Mouse (Mus musculus): ENCODE data around the gene Pxn. TPM values are rescaled to one million over a fixed set of nuclear protein-coding genes. Genes with fewer than 3 reads are reported as not detected.

The Pxn gene
- polyA plus RNA-seq, 1 experiment from 2014 or later: 19.3 TPM

DNA sequence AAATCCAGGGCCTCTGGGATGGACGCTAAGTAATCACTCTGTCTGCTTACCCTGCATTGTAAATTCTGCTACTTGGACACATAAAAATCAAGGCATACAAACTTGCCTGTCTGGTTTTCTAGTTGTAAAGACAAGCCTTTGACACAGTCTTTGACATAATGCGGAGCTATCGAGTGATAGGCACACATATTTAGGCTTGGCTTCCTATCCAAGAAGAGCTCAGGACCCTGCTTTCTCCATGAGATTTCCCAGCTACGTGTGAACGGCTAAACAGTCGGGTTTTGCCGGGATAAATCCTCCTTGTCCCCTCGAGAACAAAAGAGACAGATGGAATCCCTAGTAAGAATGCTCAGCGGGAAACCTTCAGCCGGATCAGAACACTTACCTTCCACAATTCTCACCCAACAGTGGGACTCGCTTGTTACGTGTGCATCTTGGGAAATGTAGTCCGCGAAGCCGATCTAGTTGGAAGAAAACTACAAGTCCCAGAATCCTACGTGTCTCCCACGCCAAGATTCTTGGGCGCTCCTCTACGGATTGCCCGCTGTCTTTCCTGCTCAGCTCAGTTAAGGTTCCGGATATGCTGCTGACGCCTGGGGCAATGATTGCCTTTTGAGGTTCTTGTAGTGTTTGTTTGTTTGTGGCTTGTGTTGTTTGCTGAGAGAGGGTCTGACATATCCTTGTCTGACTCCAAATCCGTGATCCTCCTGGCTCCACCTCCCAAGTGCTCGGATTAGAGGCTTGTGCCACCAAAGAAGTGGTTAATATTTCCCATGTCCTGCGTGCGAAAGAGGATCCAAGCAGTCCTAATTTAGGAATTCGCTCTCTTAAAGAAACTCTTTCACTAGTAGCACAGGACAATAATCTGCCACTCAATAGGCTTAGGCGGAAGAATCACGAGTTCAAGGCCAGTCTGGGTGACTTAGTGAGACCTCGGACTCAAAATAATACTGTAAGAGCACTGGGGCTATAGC, 22.2 kb upstream of the Pxn start, which contains the start of gene Sirt4:
Gene Sirt4, minus strand, starts transcription at position 779 of the 974 bp plus-strand sequence.
- no peaks in the 10 kb centered on the region for H3K36me3 ChIP-seq (ENCODE audit: control insufficient read depth, insufficient read depth, low read length)
- 8% methylated on average over 30 of the region's 30 CpGs for WGBS
- peak within 1 kb of the TSS; percentile 57 for H3K4me3 ChIP-seq (ENCODE audit: low read depth, low read length)
- ATAC-seq (replicated peaks; ENCODE audit: low FRiP score, low TSS enrichment, low read depth): peak; percentile 76
- no peaks in the 10 kb centered on the region for H3K27me3 ChIP-seq (replicated peaks; ENCODE audit: control insufficient read depth, insufficient read depth, low read length)
- DNase-seq (ENCODE audit: low spot score): peak; percentile 83
- no peaks in the 10 kb centered on the region for H3K9me3 ChIP-seq (ENCODE audit: control insufficient read depth, low read length)
- peak within 1 kb of the TSS; percentile 70 for H3K4me2 ChIP-seq (ENCODE audit: low read length)
- peak within 1 kb of the TSS; percentile 65 for H3K27ac ChIP-seq (ENCODE audit: low read depth)
- peak within 1 kb of the TSS; percentile 58 for H3K9ac ChIP-seq (ENCODE audit: low read length)
- H3K4me1 ChIP-seq (replicated peaks; ENCODE audit: control insufficient read depth, insufficient read depth, low read length): peaks cover 7% of the 10 kb centered on the region

DNA sequence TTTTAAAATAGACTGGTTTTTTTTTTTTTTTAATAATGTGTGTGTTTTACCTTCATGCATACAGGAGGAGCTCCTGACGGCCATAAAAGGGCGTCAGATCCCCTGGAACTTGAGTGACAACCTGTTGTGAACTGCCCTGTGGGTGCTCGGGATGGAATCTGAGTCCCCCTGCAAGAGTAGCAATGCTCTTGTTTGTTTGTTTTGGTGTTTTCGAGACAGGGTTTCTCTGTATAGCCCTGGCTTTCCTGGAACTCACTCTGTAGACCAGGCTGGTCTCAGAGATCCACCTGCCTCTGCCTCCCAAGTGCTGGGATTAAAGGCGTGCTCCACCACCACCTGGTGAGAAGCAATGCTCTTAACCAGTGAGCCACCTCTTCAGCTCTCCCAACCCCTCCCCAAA, 21.5 kb upstream of the Pxn start:
- 73% methylated on average over 5 of the region's 5 CpGs for WGBS

DNA sequence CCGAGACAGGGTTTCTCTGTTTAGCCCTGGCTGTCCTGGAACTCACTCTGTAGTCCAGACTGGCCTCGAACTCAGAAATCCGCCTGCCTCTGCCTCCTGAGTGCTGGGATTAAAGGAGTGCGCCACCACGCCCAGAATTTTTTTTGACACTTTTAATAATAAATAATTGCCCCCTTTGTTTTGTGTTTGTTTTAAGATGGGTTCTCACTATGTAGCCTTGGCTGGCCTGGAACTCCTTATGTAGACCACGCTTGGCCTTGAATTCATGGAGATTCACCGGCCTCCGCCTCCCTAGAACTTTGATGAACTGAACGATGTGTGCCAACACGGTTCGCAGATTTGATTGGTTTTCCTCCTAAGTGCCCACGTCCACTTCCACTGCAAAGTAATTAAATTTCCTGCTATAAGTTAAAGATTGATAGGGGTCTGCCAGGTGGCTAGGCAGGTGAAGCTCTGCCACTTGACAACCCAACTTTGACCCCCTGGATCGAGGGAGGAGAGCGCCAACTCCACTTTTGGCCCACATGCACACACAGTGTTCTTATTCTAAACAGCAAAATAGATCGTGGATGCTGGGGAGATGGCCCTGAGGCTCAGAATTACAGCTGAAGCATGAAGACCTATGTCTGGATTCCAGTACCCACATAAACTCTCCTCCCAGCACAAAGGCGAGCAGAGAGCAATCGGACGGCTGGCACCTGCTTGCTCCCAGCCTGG, 20.8 kb upstream of the Pxn start:
- Histone ChIP-seq H3K36me3 (ENCODE audit: control insufficient read depth, insufficient read depth, low read length) (no peaks in the 10 kb centered on the region), H3K4me1 (replicated peaks; ENCODE audit: control insufficient read depth, insufficient read depth, low read length) (peaks cover 7% of the 10 kb centered on the region), H3K9ac (ENCODE audit: low read length) (no peak overlapping the region), H3K27me3 (replicated peaks; ENCODE audit: control insufficient read depth, insufficient read depth, low read length) (no peaks in the 10 kb centered on the region), H3K4me2 (ENCODE audit: low read length) (no peak overlapping the region), H3K27ac (ENCODE audit: low read depth) (no peak overlapping the region), H3K9me3 (ENCODE audit: control insufficient read depth, low read length) (no peaks in the 10 kb centered on the region), H3K4me3 (ENCODE audit: low read depth, low read length) (no peak overlapping the region)
- no peak for ATAC-seq (replicated peaks; ENCODE audit: low FRiP score, low TSS enrichment, low read depth)
- DNase-seq (ENCODE audit: low spot score): no peak
- WGBS: 82% methylated on average over 18 of the region's 18 CpGs

More for the DNA sequence above, 21.5 kb upstream of the Pxn start:
- peaks cover 7% of the 10 kb centered on the region for H3K4me1 ChIP-seq (replicated peaks; ENCODE audit: control insufficient read depth, insufficient read depth, low read length)
- H3K27me3 ChIP-seq (replicated peaks; ENCODE audit: control insufficient read depth, insufficient read depth, low read length): no peaks in the 10 kb centered on the region
- no peaks in the 10 kb centered on the region for H3K9me3 ChIP-seq (ENCODE audit: control insufficient read depth, low read length)
- no peak overlapping the region for H3K27ac ChIP-seq (ENCODE audit: low read depth)
- peak overlapping the region; percentile 70 for H3K4me2 ChIP-seq (ENCODE audit: low read length)
- no peak for DNase-seq (ENCODE audit: low spot score)
- no peaks in the 10 kb centered on the region for H3K36me3 ChIP-seq (ENCODE audit: control insufficient read depth, insufficient read depth, low read length)
- ATAC-seq (replicated peaks; ENCODE audit: low FRiP score, low TSS enrichment, low read depth): no peak
- H3K4me3 ChIP-seq (ENCODE audit: low read depth, low read length): peak overlapping the region; percentile 57
- H3K9ac ChIP-seq (ENCODE audit: low read length): no peak overlapping the region; the same call in 1 of the 2 replicates

DNA sequence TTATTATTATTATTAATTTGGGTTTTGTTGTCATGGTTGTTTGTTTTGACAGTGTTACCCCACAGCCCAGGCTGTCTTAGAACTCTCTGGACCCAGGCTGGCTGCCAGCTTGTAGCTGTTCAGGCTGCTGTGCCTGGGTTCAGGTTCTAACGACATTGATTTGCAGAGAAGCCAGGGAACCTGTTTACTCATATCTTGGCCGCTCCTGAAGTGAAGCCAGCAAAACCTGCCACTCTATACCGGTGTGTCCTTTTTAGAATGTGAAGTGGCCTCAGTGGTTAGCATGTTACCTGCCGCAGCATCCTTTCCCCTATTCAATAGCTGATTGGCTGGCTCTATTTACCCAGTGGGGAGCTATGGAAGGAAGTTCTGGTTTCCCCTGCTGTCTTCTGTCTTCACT, 19.8 kb upstream of the Pxn start:
- no peak overlapping the region for H3K9ac ChIP-seq (ENCODE audit: low read length)
- WGBS: 39% methylated on average over 4 of the region's 4 CpGs
- no peak for ATAC-seq (replicated peaks; ENCODE audit: low FRiP score, low TSS enrichment, low read depth)
- no peak overlapping the region for H3K27ac ChIP-seq (ENCODE audit: low read depth)
- no peaks in the 10 kb centered on the region for H3K36me3 ChIP-seq (ENCODE audit: control insufficient read depth, insufficient read depth, low read length)
- H3K4me1 ChIP-seq (replicated peaks; ENCODE audit: control insufficient read depth, insufficient read depth, low read length): peaks cover 15% of the 10 kb centered on the region
- no peak for DNase-seq (ENCODE audit: low spot score)
- no peaks in the 10 kb centered on the region for H3K27me3 ChIP-seq (replicated peaks; ENCODE audit: control insufficient read depth, insufficient read depth, low read length)
- H3K9me3 ChIP-seq (ENCODE audit: control insufficient read depth, low read length): no peaks in the 10 kb centered on the region
- no peak overlapping the region for H3K4me2 ChIP-seq (ENCODE audit: low read length)
- no peak overlapping the region for H3K4me3 ChIP-seq (ENCODE audit: low read depth, low read length)

DNA sequence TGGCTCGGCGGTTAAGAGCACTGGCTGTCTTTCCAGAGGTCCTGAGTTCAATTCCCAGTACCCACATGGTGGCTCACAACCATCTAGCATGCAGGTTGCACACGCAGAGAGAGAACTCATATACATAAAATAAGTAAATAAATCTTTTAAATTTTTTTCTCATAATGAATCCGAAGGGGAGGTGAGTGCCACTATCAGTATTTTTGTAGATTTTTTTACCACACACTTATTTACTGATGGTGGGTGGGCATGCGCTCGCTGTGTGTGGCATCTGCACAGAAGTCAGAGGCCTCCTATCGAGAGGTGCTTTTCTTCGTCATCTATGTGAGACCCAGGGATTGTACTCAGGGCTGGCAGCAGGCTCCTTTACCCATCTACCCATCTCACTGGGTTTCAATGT, 19.1 kb upstream of the Pxn start:
- WGBS: 83% methylated on average over 8 of the region's 8 CpGs
- Histone ChIP-seq H3K9me3 (ENCODE audit: control insufficient read depth, low read length) (no peaks in the 10 kb centered on the region), H3K4me1 (replicated peaks; ENCODE audit: control insufficient read depth, insufficient read depth, low read length) (peaks cover 19% of the 10 kb centered on the region), H3K4me2 (ENCODE audit: low read length) (no peak overlapping the region), H3K27me3 (replicated peaks; ENCODE audit: control insufficient read depth, insufficient read depth, low read length) (no peaks in the 10 kb centered on the region), H3K4me3 (ENCODE audit: low read depth, low read length) (no peak overlapping the region), H3K9ac (ENCODE audit: low read length) (no peak overlapping the region), H3K27ac (ENCODE audit: low read depth) (no peak overlapping the region), H3K36me3 (ENCODE audit: control insufficient read depth, insufficient read depth, low read length) (no peaks in the 10 kb centered on the region)
- DNase-seq (ENCODE audit: low spot score) (no peak), ATAC-seq (replicated peaks; ENCODE audit: low FRiP score, low TSS enrichment, low read depth) (no peak)

DNA sequence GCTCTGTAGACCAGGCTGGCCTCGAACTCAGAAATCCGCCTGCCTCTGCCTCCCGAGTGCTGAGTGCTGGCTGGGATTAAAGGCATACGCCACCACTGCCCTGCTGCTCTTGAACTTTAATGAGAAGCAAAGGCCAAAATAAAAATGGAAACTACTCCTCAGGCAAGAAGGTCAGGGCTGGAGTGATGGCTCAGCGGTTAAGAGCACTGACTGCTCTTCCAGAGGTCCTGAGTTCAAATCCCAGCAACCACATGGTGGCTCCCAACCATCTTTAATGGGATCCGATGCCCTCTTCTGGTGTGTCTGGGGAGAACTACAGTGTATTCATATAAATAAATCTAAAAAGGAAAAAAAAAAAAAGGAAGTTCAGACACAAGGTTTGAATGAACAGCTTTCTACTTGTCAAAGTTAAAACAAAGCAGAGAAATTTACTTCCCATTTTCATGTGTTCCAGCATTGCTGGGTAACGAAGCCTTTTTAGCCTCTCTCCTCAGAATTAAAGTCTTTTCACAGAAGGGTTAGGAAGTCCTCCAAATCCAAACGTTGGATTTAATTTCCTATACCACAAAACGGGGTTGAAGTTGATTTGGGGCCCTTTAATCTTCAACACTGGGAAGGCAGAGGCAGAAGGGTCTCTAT, 18.4 kb upstream of the Pxn start:
- no peak overlapping the region for H3K27ac ChIP-seq (ENCODE audit: low read depth)
- H3K9ac ChIP-seq (ENCODE audit: low read length): no peak overlapping the region; the same call in 1 of the 2 replicates
- 80% methylated on average over 9 of the region's 9 CpGs for WGBS
- H3K27me3 ChIP-seq (replicated peaks; ENCODE audit: control insufficient read depth, insufficient read depth, low read length): no peaks in the 10 kb centered on the region
- H3K36me3 ChIP-seq (ENCODE audit: control insufficient read depth, insufficient read depth, low read length): no peaks in the 10 kb centered on the region
- H3K9me3 ChIP-seq (ENCODE audit: control insufficient read depth, low read length): no peaks in the 10 kb centered on the region
- H3K4me2 ChIP-seq (ENCODE audit: low read length): no peak overlapping the region
- ATAC-seq (replicated peaks; ENCODE audit: low FRiP score, low TSS enrichment, low read depth) (no peak), DNase-seq (ENCODE audit: low spot score) (no peak)
- no peak overlapping the region for H3K4me3 ChIP-seq (ENCODE audit: low read depth, low read length)
- H3K4me1 ChIP-seq (replicated peaks; ENCODE audit: control insufficient read depth, insufficient read depth, low read length): peaks cover 22% of the 10 kb centered on the region

DNA sequence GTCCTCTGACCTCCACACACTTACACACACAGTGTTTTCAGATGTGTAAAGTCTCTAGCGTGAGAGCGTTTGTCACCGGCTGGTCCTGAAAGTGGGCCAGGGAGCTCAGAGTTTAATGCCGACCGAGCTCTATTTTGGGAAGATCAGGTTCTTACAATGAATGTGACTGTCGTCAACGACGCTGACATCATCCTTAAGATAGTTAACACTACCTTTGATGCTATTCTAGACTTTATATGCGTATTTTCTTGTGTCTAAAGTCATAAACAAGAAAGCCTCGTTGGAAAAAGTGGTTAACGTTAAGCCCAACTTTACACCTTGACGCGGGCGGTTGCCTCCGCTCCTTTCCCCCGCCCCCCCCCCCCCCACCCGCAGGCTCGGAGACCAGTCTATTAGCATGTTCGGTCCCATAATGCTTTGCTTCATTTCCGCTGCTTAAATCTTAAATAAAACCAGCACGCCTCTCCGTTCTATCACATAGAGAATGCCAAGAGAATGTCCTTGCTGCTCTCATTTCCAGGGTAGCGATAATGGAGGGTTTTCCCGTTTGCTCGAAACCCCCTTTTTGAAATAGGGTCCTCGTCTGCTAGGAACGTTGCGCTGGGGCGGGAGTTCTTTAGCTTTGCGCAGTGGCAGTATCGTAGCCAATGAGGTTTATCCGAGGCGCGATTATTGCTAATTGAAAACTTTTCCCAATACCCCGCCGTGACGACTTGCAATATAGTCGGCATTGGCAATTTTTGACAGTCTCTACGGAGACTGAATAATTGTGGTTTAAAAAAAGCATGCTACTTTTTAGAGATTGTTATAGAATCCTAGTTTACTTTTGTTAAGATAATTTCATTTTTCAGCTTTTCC, 17.4 kb upstream of the Pxn start:
- Histone ChIP-seq H3K9me3 (ENCODE audit: control insufficient read depth, low read length) (no peaks in the 10 kb centered on the region), H3K36me3 (ENCODE audit: control insufficient read depth, insufficient read depth, low read length) (no peaks in the 10 kb centered on the region), H3K4me3 (ENCODE audit: low read depth, low read length) (peak overlapping the region; percentile 38), H3K9ac (ENCODE audit: low read length) (peak overlapping the region; percentile 94), H3K27ac (ENCODE audit: low read depth) (peak overlapping the region; percentile 100), H3K4me2 (ENCODE audit: low read length) (peak overlapping the region; percentile 76), H3K4me1 (replicated peaks; ENCODE audit: control insufficient read depth, insufficient read depth, low read length) (peaks cover 31% of the 10 kb centered on the region), H3K27me3 (replicated peaks; ENCODE audit: control insufficient read depth, insufficient read depth, low read length) (no peaks in the 10 kb centered on the region)
- ATAC-seq (replicated peaks; ENCODE audit: low FRiP score, low TSS enrichment, low read depth) (peak; percentile 65), DNase-seq (ENCODE audit: low spot score) (peak; percentile 95)
- under 1% methylated on average over 36 of the region's 39 CpGs for WGBS

All from intestine, embryonic 14.5 days (tissue).